ENCODE assay signal across 9 mouse cellular contexts in genomic region chr3:144107664-144108063, GRCm38 (mm10).
DNase-seq lines count a peak whose midpoint lies in the region; ATAC-seq and TF ChIP-seq lines count a peak whose summit lies in the region.
"Had no signal": no experiment of that assay in that cellular context is flagged by ENCODE, and none has a peak within 500 bp of the region (broad histone marks: within the 10 kb centered on the region; RNA-seq: fewer than 3 reads in every experiment).

No protein-coding gene starts in this region.

- H3K9ac ChIP-seq in heart, adult 2 months (ENCODE audit: low read depth, low read length) = no peak overlapping the region
- H3K9ac ChIP-seq in forebrain, embryonic 15.5 days (replicated peaks) = no peak overlapping the region
- H3K9ac ChIP-seq: limb, embryonic 13.5 days had no signal

- no peak overlapping the region for H3K4me3 ChIP-seq in heart, adult 2 months
- no peak overlapping the region for H3K4me3 ChIP-seq in heart, embryonic 10.5 days
- no peak overlapping the region for H3K4me3 ChIP-seq in forebrain, embryonic 15.5 days
- H3K4me3 ChIP-seq: limb, embryonic 13.5 days had no signal

- no peak overlapping the region for H3K4me2 ChIP-seq in forebrain, embryonic 15.5 days (replicated peaks)
- H3K4me2 ChIP-seq: limb, embryonic 13.5 days had no signal

- 71% methylated on average over 7 of the region's 7 CpGs for WGBS in heart, adult 2 months
- 83% methylated on average over 7 of the region's 7 CpGs for WGBS in heart, embryonic 10.5 days
- 14% methylated on average over 7 of the region's 7 CpGs for WGBS in forebrain, embryonic 15.5 days

- no peaks in the 10 kb centered on the region for H3K79me2 ChIP-seq in heart, adult 2 months (replicated peaks; ENCODE audit: control insufficient read depth, insufficient read depth, low read length)

- ATAC-seq in forebrain, embryonic 15.5 days (replicated peaks) = peak; percentile 94

- no peaks in the 10 kb centered on the region for H3K27me3 ChIP-seq in heart, adult 2 months (ENCODE audit: control insufficient read depth, insufficient read depth, low read length)
- H3K27me3 ChIP-seq in heart, embryonic 10.5 days (ENCODE audit: insufficient read depth, poor library complexity, severe bottlenecking) = no peaks in the 10 kb centered on the region
- H3K27me3 ChIP-seq in forebrain, embryonic 15.5 days = no peaks in the 10 kb centered on the region
- H3K27me3 ChIP-seq: limb, embryonic 13.5 days had no signal

- intact Hi-C loops in heart, adult 2 months (cut with DNase I) = no loop called here

- H3K4me1 ChIP-seq in heart, adult 2 months (ENCODE audit: control insufficient read depth, insufficient read depth, low read length) = no peaks in the 10 kb centered on the region
- H3K4me1 ChIP-seq in heart, embryonic 10.5 days = no peaks in the 10 kb centered on the region
- peaks cover 20% of the 10 kb centered on the region for H3K4me1 ChIP-seq in forebrain, embryonic 15.5 days

- no peaks in the 10 kb centered on the region for H3K36me3 ChIP-seq in heart, adult 2 months (ENCODE audit: control insufficient read depth, insufficient read depth, low read length)
- H3K36me3 ChIP-seq in heart, embryonic 10.5 days = no peaks in the 10 kb centered on the region
- no peaks in the 10 kb centered on the region for H3K36me3 ChIP-seq in forebrain, embryonic 15.5 days
- H3K36me3 ChIP-seq: limb, embryonic 13.5 days had no signal

- no peak for TF ChIP-seq CTCF in heart, adult 2 months (IDR thresholded peaks at IDR 0.05)

- no peak overlapping the region for H3K27ac ChIP-seq in heart, adult 2 months
- H3K27ac ChIP-seq in heart, embryonic 10.5 days = no peak overlapping the region
- H3K27ac ChIP-seq in forebrain, embryonic 15.5 days (replicated peaks) = peak overlapping the region; percentile 51
- H3K27ac ChIP-seq: limb, embryonic 13.5 days had no signal

- peak; percentile 15 to 21 for DNase-seq in heart, adult 2 months
- no peak for DNase-seq in heart, embryonic 10.5 days (ENCODE audit: low spot score)
- DNase-seq in layer of hippocampus, postnatal 14 days (ENCODE audit: low spot score in 2 of 2) = peak; percentile 71 to 92
- DNase-seq in right cerebral cortex, postnatal 10 days (ENCODE audit: low spot score in 2 of 2) = peak; percentile 53 to 57
- no peak for DNase-seq in kidney, postnatal 25 days
- no peak for DNase-seq in urinary bladder, postnatal 25 days (ENCODE audit: low spot score)
- DNase-seq in kidney, postnatal 36 days = no peak

- TF ChIP-seq POLR2A in heart, adult 2 months (IDR thresholded peaks at IDR 0.05; ENCODE audit: insufficient read depth, low read depth, low read length) = no peak

- TF ChIP-seq EP300 in heart, adult 2 months (IDR thresholded peaks at IDR 0.05; ENCODE audit: insufficient read depth, low read depth, low read length) = no peak

- H3K9me3 ChIP-seq in heart, embryonic 10.5 days = no peaks in the 10 kb centered on the region
- H3K9me3 ChIP-seq in forebrain, embryonic 15.5 days = no peaks in the 10 kb centered on the region
- H3K9me3 ChIP-seq: limb, embryonic 13.5 days had no signal

Comparison
In these comparisons a context has a peak if more than half of its experiments do, and no peak if none do; other contexts are left out.
1. DNase-seq: peak in heart, adult 2 months (2 of 2), layer of hippocampus, postnatal 14 days (2 of 2) and right cerebral cortex, postnatal 10 days (2 of 2); none in heart, embryonic 10.5 days (single experiment), kidney, postnatal 25 days (0 of 2), urinary bladder, postnatal 25 days (single experiment) and kidney, postnatal 36 days (0 of 2).